Mouse (Mus musculus): ENCODE results near the gene Smox.
"Not testable (repeated sequence)": the region's sequence is repeated elsewhere in the genome, so short reads cannot be mapped to it uniquely, and the experiment has no call there.

Smox gene

GRCm38 (mm10) chr2:131491196-131491595, at the start of gene Smox:
Gene Smox, plus strand, starts transcription at chr2:131491496.
- DNase-seq (ENCODE audit: low spot score), result no peak

- no peak for DNase-seq (ENCODE audit: low spot score)
Observed at GRCm38 (mm10) chr2:131443084-131443890, 48.0 kb upstream of the Smox start.

DNA sequence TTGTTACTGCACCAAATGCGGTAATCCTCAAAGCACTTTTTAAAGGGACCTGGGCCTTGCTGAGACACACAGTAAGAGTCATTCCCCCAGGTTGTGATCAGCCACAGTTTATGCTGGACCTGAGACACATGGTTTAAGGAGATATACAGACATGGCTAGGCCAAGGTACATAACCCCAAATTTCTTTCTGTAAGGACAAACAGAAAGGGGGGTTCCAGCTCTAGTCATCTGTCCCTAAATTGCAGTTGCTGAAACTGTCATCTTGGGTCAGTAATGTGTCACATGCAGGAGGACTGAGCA, 47.5 kb upstream of the Smox start:
- no peak for DNase-seq (ENCODE audit: low spot score)

DNA sequence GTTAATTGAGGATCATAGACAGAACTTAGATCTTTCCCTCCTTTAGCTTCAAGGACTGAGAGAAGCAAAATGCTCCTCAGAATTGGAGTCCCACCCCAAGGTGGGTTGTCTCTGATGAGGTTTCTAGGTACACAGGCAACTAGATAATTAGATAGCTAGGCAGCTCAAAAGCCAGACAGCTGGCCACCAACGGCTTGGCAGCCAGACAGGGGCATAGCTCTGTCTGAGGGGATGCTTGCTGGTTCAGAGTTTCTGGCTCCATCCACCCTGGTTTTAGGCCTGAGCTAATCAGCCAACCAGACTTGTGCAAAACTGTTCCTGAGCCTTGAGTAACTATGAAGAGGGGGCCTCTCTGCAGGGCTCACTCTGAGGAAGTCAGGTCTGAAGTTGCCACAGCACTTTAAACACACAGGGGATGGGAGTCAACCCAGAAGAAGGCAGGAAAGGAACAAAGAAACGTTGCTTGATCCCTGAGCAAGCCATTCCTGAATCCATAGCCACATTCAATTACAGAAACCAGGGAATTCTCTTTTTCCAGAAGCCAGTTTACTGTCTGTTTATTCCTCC, 44.8 kb upstream of the Smox start:
- DNase-seq (ENCODE audit: low spot score), result no peak

DNA sequence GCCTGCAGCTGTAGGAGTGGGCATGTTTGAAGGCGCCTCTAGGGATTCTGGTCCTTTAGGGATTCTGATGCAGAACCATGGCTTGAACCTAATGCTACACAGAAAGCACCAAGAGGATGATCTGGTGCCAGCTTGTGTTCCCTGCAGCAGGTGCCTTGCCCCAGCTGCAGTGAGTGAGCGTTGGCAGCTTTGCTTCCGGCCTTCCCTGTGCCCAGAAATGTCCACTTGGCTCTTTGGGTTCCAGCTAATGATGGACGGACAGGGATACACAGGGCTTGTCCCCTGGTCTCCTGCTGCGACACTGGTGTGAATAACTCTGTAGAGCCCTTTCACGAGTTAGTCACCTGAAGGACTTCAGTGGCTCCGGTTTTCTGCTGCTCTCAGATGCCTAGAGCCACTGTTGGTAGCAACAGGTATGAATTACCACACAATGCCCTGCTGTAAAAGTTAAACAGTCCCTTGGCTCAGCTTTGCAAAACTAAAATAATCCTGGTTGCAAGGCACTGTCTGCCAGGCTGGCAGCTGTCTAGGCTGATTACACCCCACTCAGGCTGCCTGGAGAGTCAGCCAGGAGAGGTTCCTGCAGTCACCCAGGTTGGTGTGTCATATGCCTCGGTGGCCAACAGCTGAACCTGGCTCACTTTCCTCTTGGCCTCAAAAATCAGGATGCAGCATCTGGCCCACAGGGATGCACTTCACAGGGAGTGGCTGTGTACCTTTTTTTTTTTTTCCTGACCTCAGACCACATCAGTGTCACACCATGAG, 43.5 kb upstream of the Smox start:
- DNase-seq (ENCODE audit: low spot score), result no peak

DNA sequence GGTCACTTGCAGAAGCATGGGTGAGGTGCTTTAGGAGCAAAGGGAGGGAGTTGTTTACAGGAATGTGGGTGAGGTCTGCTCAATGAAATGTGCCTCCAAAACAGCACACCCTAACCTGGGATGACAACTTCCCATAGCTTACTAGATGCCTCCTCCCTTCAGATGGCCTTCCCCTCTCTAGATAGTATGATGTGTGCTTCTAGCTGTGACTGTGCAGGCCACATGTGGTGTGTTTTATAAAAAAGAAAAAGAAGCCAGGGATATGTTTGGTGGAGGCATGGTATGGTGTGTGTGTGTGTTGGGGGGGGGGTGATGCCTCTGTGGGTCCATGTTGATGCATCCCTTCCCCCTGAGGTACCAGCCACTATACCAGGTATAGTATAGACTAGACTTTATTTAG, 42.9 kb upstream of the Smox start:
- no peak for DNase-seq (ENCODE audit: low spot score)

- DNase-seq (ENCODE audit: low spot score), result no peak
Observed at GRCm38 (mm10) chr2:131449720-131450119, 41.6 kb upstream of the Smox start.

GRCm38 (mm10) chr2:131450491-131450890, 40.8 kb upstream of the Smox start:
- DNase-seq (ENCODE audit: low spot score), result no peak

GRCm38 (mm10) chr2:131457728-131458127, 33.6 kb upstream of the Smox start:
- no peak for DNase-seq (ENCODE audit: low spot score)

DNA sequence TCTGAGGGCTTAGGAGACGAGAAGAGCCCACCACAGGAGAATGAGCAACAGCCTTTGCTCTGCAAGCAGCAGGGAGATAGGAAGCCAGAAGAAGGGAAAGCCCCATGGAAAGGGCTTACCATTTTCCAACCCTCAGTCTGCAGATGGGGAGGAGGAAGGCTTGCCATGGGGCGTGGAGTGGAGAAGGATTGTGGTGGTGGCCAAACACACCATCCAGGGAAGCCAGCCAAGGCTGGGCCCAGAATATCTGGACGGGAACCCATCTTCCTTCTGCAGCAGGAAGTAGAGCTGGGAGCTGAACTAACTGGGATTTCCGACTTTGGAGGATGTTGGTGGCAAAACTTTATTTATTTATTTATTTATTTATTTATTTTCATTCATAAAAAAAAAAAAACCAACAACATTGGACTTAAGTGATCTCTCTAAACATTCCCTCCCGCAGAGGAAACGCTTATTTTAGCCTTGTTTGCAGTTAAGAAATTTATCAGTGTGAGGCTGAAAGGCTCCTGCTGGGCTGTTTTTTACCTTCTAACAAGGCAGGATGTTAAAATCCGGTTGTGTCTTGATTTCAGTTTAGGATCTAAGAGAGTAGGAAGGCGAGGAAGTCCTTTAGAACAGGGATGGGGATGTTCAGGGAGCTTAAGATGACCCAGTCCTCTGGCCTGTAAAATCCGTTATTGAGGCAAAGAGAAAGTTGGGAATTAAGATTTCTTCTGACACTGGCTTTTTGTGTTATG, 30.2 kb upstream of the Smox start:
- DNase-seq (ENCODE audit: low spot score), result no peak

- DNase-seq (ENCODE audit: low spot score), result no peak
Observed at GRCm38 (mm10) chr2:131462991-131463390, 28.3 kb upstream of the Smox start.

GRCm38 (mm10) chr2:131464147-131464546, 27.1 kb upstream of the Smox start:
- no peak for DNase-seq (ENCODE audit: low spot score)

GRCm38 (mm10) chr2:131466732-131467131, 24.6 kb upstream of the Smox start:
- no peak for DNase-seq (ENCODE audit: low spot score)

DNA sequence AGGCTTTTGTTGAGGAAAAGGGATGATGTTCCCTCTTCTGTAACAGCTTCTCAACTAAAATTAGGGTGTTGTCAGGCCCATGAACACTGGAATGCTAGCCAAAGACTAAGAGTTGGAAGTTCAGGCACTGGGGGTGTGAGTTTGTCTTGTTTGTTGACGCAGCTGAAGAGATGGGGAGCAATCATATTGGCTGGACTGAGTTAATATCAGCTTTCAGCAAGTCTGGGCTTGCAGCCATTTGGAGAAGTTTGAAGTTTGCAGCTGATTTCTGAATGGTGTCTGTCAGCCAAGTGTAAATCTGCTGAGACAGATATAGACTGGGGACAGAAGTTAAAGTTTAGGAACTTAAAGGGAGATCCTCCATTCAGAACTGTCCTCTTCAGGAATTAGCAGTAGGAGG, 21.4 kb upstream of the Smox start:
- no peak for DNase-seq (ENCODE audit: low spot score)

DNA sequence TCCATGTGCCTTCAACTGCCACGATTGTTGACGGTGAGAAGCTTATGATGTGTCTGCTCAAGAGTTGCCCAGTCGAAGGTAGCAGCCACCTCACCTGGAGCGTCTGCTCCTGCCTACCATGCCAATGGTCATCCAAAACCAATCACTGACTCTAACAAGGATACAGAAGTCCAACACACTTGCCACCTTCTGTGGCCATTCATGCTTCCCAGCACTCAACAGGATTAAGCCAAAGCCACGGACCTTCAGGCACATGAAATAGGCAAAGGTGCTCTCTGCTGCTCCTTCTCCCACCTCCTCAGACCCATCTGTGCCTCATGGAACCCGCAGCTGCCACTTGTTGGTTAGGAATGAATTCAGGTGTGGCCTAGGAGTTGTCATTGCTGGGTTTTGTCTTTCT, 17.5 kb upstream of the Smox start:
- DNase-seq (ENCODE audit: low spot score), result no peak

- not testable (repeated sequence) for DNase-seq (ENCODE audit: low spot score)
Observed at GRCm38 (mm10) chr2:131477105-131477504, 14.2 kb upstream of the Smox start.

DNA sequence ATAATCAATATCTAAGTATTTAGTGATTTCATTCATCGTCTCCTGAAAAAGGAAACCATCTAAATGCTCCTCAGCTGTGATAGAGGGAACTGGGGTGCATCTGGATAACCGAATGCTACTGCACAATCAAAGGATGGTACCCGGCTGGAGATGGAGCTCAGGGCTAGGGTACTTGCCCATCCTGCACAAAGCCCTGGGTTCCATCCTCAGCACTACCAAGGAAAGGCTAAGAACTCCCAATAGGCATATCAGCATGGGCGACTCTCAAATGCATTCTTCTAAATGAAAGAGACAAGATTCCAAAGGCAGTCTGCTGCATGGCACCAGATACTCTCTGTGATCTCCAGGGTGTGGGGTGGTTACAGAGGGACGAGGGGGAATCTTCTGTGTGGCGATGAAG, 13.4 kb upstream of the Smox start:
- DNase-seq (ENCODE audit: low spot score), result no peak

DNA sequence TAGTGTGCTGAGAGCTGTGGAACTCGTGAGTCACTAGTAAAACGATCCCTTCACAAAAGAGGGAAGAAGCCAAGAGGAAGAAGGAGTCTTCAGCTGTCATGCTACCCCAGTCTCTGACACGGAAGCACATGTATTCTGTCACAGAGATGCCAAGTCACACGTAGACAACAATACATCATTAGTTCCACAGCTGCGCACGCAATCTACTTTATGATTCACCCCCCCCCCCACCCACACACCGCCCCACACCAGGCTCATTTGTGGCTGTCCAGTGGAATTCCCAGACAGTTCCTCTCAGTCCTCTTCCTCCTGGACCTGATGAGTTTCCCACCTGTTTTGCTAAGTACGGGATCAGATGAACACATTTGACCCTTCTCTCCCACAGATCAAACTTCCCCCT, 12.9 kb upstream of the Smox start:
- no peak for DNase-seq (ENCODE audit: low spot score)

- no peak for DNase-seq (ENCODE audit: low spot score)
Observed at GRCm38 (mm10) chr2:131478916-131479315, 12.4 kb upstream of the Smox start.

GRCm38 (mm10) chr2:131481733-131482132, 9.6 kb upstream of the Smox start:
- no peak for DNase-seq (ENCODE audit: low spot score)

GRCm38 (mm10) chr2:131482478-131482877, 8.8 kb upstream of the Smox start:
- DNase-seq (ENCODE audit: low spot score), result no peak

DNA sequence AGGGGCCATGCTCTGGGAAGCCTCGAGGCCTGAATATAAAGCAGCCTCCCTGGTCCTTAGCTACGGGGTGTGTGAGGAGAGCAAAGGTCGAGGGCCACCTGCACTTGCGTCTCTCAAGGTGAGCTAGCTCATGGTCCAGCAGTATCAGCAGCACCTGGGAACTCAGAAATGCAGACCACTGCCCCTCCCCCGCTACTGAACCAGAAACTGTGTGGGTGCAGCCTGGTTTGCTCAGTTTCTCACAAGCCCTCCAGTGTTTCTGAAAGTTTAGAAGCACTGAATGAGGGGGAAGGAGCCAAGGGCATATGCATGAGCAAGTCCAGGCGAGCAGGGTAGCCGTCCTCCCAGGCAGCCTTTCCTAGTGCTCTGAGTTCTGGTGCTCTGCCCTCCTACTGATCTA, 7.7 kb upstream of the Smox start:
- DNase-seq (ENCODE audit: low spot score), result no peak

- DNase-seq (ENCODE audit: low spot score), result no peak
Observed at GRCm38 (mm10) chr2:131484182-131484581, 7.1 kb upstream of the Smox start.

Measured in urinary bladder, postnatal 14 days (tissue).